Mouse (Mus musculus): ENCODE measurements around the gene Olfr937. TPM values are rescaled to one million over a fixed set of nuclear protein-coding genes. Genes with fewer than 3 reads are reported as not detected.

Olfr937 gene
- polyA plus RNA-seq (2012; rRNA removed; ENCODE audit: low replicate concordance): not detected in 2 replicates

DNA sequence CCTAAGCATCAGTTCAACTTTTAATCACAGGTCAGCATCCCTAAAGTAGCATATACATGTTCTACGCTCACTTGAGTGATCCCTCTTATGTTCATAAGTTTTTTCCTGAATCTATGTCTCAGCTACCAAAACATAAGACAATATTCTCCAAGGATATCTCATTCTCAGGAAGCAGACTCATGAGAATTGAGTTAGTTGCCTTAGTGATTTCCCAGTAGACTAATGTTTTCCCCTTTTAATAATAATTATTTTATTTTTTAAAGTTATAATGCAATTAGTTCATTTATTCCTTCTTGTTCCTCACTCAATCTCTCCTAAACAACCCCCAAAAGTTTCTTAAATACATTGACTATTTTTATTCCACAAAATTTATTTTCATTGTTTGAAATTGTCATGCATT, at the start of gene Olfr937:
Olfr937 (minus strand) TSS at position 101 of the 400 bp plus-strand sequence.

GRCm38 (mm10) chr9:39078787-39079186, 14.0 kb upstream of the Olfr937 start, which contains the start of gene Olfr938:
Gene Olfr938, minus strand, starts transcription at chr9:39078887.

GRCm38 (mm10) chr9:39023277-39023676, 41.5 kb downstream of the Olfr937 start, which contains the start of gene Olfr146:
Gene Olfr146, minus strand, starts transcription at chr9:39023377.

Other genes with a start within 250 kb of the Olfr937 start
- not detected in 2 replicates for gene Olfr923, start 238.4 kb downstream of the Olfr937 start, polyA plus RNA-seq (2012; rRNA removed; ENCODE audit: low replicate concordance)
- gene Olfr924, start 220.5 kb downstream of the Olfr937 start, polyA plus RNA-seq (2012; rRNA removed; ENCODE audit: low replicate concordance): not detected in 2 replicates
- gene Olfr26, start 209.9 kb downstream of the Olfr937 start, polyA plus RNA-seq (2012; rRNA removed; ENCODE audit: low replicate concordance): not detected in 2 replicates
- not detected in 2 replicates for gene Olfr926, start 187.8 kb downstream of the Olfr937 start, polyA plus RNA-seq (2012; rRNA removed; ENCODE audit: low replicate concordance)
- gene Olfr930, start 135.1 kb downstream of the Olfr937 start, polyA plus RNA-seq (2012; rRNA removed; ENCODE audit: low replicate concordance): not detected in 2 replicates
- not detected in 2 replicates for gene Olfr933, start 92.6 kb downstream of the Olfr937 start, polyA plus RNA-seq (2012; rRNA removed; ENCODE audit: low replicate concordance)
- not detected in 2 replicates for gene Olfr934, start 76.6 kb downstream of the Olfr937 start, polyA plus RNA-seq (2012; rRNA removed; ENCODE audit: low replicate concordance)
- not detected in 2 replicates for gene Olfr935, start 65.3 kb downstream of the Olfr937 start, polyA plus RNA-seq (2012; rRNA removed; ENCODE audit: low replicate concordance)
- gene Olfr146, start 41.6 kb downstream of the Olfr937 start, polyA plus RNA-seq (2012; rRNA removed; ENCODE audit: low replicate concordance): not detected in 2 replicates
- not detected in 2 replicates for gene Olfr938, start 13.9 kb upstream of the Olfr937 start, polyA plus RNA-seq (2012; rRNA removed; ENCODE audit: low replicate concordance)
- not detected in 2 replicates for gene Olfr27, start 63.2 kb upstream of the Olfr937 start, polyA plus RNA-seq (2012; rRNA removed; ENCODE audit: low replicate concordance)
- gene Olfr943, start 101.4 kb upstream of the Olfr937 start, polyA plus RNA-seq (2012; rRNA removed; ENCODE audit: low replicate concordance): not detected in 2 replicates
- not detected in 2 replicates for gene Olfr944, start 137.0 kb upstream of the Olfr937 start, polyA plus RNA-seq (2012; rRNA removed; ENCODE audit: low replicate concordance)
- not detected in 2 replicates for gene Olfr1537, start 185.0 kb upstream of the Olfr937 start, polyA plus RNA-seq (2012; rRNA removed; ENCODE audit: low replicate concordance)
- gene Olfr945, start 211.9 kb upstream of the Olfr937 start, polyA plus RNA-seq (2012; rRNA removed; ENCODE audit: low replicate concordance): not detected in 2 replicates

Data from duodenum, adult 2 months (tissue).